Mouse (Mus musculus) heart, adult 18-20 months (tissue): Measurements from ENCODE around the gene Acvr2b. TPM values are rescaled to one million over a fixed set of nuclear protein-coding genes. Genes with fewer than 3 reads are reported as not detected.
"Not testable (repeated sequence)": the region's sequence is repeated elsewhere in the genome, so short reads cannot be mapped to it uniquely, and the experiment has no call there.

Source experiments
- DNase-seq, 2 experiments: peaks; one replicate each; pipeline ENCODE4 v3.0.0; 2021 to 2022; ENCODE audit warnings: mixed read lengths in 1 of 2
- long read RNA-seq, 2 experiments: library from polyadenylated mRNA; stranded (forward); transcript quantifications; one replicate each; pipeline ENCODE4 v2.0.0; 2021
- total RNA-seq, 2 experiments: library from RNA; stranded (reverse); gene quantifications; 2 replicates each; pipeline ENCODE4 v1.2.3; 2021

The Acvr2b gene
- 1 to 10 TPM; 3.4 to 4.7 TPM for total RNA-seq
- long read RNA-seq, experiment 1, partial matches to known transcripts, result 0 of 5 reads
- long read RNA-seq, experiment 1, other reads (novel, unspliced or antisense), result 2 of 5 reads
- long read RNA-seq, experiment 2, partial matches to known transcripts, result 1 of 2 reads
- long read RNA-seq, experiment 2, other reads (novel, unspliced or antisense), result 1 of 2 reads

GRCm38 (mm10) chr9:119401801-119402214, at the start of gene Acvr2b:
Gene Acvr2b, plus strand, starts transcription at chr9:119402118.
- peak; percentile 95 to 96 for DNase-seq

GRCm38 (mm10) chr9:119353926-119354325, 48.0 kb upstream of the Acvr2b start:
- DNase-seq, result no peak

DNA sequence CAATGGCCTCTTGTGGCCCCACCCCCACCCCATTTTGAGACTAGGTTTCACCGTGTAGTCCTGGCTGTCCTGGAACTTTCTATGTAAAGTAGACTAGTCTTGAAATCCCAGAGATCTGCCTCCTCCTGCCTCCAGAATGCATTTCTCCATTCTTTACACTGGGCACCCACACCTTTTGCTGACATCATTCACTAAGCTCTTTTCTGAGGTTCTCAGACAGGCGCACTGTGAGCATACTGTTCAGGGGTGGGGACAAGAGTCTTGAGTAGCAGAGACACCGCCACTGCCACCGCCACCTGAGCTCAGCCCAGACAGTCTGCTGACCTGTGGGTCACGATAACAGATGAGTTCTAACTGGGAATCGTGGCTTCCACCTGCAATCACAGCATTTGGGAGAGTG, 46.0 kb upstream of the Acvr2b start:
- DNase-seq, result no peak

- DNase-seq, result peak; percentile 93 to 97
These were observed 44.4 kb upstream of the Acvr2b start, which contains the start of gene Xylb for GRCm38 (mm10) chr9:119357331-119358057. Gene Xylb, plus strand, starts transcription at chr9:119357381.

GRCm38 (mm10) chr9:119358058-119358429, 43.9 kb upstream of the Acvr2b start:
- no peak for DNase-seq

DNA sequence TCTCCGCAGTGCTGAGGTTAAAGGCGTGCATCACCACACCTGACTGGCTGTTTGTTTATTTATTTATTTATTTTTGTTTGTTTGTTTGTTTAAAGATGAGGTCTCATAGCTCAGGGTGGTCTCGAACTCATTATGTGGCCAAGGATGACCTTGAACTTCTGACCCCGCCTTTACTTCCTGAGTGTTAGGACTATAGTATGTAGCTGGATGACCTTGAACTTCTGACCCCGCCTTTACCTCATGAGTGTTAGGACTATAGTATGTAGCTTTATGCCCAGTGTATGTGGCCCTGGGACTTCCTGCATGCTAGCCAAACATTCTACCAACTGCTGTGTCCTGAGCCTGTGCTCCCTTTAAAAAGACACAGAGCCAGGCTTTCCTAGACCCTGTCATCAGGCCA, 40.5 kb upstream of the Acvr2b start:
- DNase-seq, result no peak

GRCm38 (mm10) chr9:119363229-119363628, 38.7 kb upstream of the Acvr2b start:
- no peak for DNase-seq

DNA sequence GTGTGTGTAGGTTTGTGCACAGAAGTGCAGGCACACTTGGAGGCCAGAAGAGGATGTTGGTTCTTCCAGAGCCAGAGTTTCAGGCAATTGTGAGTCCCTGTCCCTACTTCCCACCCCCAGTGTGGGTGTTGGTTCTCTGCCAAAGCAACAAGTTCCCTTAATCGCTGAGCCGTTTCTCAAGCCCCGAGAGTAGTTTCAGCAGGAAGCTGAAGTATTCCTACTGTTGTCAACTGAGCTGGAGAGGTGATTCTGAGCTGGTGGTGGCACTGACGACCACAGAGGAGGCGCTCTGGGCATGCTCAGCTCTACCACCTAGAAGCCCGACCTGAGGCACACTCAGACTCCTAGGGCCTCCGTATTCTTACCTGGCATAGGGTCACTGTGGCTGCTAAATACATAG, 36.6 kb upstream of the Acvr2b start, which contains the start of gene Slc22a14:
Slc22a14 (minus strand) TSS at position 270 of the 400 bp plus-strand sequence.
- DNase-seq, result peak in 1 of 2 experiments; percentile 57

- DNase-seq, result no peak
These were observed 33.6 kb upstream of the Acvr2b start for GRCm38 (mm10) chr9:119368367-119368766.

DNA sequence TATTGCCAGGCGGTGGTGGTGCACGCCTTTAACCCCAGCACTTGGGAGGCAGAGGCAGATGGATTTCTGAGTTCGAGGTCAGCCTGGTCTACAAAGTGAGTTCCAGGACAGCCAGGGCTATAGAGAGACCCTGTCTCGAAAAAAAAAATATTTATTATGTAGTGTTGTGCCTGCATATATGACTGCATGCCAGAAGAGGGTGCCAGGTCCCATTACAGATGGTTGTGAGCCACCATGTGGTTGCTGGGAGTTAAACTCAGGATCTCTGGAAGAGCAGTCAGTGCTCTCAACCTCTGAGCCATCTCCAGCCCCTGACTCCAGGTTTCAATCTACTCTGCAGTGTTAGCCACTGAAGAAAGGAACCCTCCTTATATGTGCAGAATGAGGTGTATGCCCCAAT, 31.1 kb upstream of the Acvr2b start:
- DNase-seq, result not testable (repeated sequence)

DNA sequence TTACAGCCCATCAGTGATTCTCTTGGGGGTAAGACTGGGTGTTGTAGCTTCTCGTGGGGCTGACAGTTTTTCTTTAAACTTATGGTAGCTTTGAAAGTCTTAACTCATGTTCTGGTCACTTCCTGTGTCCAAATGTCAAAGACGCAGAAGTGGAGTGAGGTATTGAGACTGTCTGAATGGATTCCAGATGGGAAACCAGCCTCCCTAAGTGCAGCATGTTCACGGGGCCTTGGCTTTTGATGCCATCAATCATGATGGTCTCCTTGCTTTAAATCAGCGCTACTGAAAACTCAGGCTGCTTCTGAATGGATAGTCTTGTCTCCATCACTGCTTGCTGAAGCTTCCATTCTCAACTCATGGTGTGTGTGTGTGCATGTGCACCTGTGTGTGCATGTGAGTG, 30.7 kb upstream of the Acvr2b start:
- no peak for DNase-seq

DNA sequence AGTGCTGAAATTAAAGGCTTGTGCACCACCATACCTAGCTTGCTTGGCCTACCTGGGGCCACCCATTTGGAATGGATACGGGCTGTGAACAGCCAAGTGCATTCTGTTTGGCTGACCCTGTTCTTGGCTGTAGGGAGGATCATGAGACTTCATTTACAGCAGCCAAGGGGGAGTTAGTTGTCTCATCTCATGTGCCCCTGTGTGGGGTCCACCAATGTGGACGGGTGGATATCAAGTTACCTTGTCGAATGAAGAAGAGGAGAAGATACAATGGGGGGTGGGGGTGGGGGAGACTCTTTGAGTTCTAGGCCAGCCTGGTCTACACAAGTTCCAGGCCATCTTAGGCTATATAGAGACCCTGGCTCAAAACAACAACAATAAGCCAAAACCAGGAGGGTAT, 26.9 kb upstream of the Acvr2b start:
- DNase-seq, result no peak

DNA sequence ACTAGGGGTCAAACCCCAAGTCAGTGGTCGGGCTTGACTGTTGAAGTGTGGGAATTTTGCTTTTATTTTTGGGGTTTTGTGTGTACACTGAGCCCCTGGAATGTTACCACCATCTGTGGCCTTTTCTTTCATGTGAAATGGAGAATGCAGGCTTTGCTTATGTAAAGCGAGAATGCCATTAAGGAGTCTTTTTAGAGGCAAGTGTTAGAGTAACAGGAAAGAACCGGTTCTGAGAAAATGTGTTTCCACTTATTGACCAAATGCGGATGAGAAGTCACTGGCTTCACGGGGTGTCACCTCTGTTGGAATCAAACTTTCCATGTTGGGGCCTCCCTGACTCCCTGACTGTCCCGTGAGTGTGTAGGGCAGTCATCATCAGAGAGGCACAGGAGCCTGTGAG, 26.4 kb upstream of the Acvr2b start:
- DNase-seq, result no peak

DNA sequence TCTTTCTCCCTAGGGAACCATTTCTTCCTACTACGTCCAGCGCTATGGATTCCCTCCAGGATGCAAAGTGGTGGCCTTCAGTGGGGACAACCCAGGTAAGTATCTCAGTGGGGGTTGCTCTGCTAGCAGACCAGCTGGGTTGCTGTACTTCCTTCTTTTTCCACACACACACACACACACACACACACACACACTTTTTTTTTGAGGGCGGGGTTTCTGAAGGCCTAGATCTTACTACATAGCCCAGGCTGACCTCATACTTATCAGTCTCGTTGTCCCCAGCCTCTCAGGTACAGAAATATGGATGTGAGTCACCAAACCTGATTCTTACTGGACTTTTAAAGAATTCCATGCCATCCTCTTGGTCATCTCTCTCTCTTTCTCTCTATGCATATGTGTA, 23.7 kb upstream of the Acvr2b start:
- DNase-seq, result no peak

- DNase-seq, result no peak
These were observed 19.3 kb upstream of the Acvr2b start for GRCm38 (mm10) chr9:119382603-119383002.

DNA sequence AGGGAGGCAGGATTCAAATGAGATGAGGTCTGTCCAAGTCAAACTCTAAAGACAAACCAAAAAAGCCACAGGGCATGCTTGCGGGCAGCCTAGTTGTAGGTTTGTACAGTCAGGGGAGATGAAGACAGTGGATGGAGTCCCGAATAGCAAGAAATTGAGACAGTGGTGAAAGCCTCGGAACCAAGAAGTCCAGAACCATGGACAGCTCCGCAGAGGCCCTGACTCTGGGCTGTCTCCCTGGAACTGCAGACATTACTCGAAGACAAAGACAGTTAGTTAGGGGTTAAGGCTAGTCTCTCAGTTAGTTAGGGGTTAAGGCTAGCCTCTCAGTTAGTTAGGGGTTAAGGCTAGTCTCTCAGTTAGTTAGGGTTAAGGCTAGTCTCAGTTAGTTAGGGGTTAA, 13.0 kb upstream of the Acvr2b start:
- DNase-seq, result no peak

GRCm38 (mm10) chr9:119390214-119390613, 11.7 kb upstream of the Acvr2b start:
- no peak for DNase-seq

- no peak for DNase-seq
These were observed 7.1 kb upstream of the Acvr2b start for GRCm38 (mm10) chr9:119394808-119395207.

- peak in 1 of 2 experiments; percentile 30 for DNase-seq
These were observed 567 bp upstream of the Acvr2b start for GRCm38 (mm10) chr9:119401351-119401750.

DNA sequence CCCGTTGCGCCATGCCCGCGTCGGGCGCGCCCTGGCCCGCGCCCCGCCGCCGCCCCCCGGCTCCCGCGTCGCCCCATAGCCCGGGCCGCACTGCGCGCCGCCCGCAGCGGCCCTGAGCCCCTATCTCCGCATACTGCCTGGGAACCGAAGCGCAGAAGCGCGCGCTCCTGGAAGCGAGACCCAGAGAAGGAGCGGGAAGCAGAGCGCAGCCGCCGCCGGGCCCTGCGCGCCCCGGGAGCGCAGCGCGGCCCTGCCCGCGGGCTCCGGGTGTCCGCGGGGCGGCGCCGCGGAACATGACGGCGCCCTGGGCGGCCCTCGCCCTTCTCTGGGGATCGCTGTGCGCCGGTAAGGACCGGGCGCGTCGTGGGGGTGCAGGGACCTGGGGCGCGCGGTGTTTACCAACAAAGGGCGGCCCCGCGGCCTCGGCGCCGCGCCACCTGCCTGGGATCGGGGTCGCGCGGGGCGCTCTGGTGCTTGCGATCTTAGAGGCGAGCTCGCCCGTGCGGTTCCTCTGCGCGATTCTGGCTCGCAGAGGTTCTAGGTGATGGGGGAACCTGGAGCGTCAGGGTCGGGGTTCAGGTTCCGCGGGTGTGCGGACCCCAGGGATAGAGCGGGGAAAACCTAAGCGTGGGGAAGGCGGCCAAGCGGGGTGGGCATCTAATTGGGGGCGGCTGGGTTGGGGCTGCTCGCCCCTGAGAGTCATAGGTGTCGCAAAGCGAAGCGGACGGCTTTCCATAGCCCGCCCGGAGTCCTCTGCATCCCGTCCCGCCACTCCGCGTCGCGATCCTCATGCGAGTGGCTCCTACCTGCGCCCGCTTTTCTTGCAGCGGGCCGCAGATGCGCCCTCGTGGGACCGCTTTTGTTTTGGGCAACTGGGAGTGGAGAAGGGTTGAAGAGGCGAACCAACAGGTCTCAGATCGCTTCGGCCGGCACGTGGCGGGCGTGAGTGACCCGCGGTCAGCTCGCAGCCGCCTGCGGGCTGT, 626 bp downstream of the Acvr2b start:
- peak; percentile 33 to 69 for DNase-seq

- peak; percentile 46 to 58 for DNase-seq
These were observed 1.3 kb downstream of the Acvr2b start for GRCm38 (mm10) chr9:119403236-119403641.

DNA sequence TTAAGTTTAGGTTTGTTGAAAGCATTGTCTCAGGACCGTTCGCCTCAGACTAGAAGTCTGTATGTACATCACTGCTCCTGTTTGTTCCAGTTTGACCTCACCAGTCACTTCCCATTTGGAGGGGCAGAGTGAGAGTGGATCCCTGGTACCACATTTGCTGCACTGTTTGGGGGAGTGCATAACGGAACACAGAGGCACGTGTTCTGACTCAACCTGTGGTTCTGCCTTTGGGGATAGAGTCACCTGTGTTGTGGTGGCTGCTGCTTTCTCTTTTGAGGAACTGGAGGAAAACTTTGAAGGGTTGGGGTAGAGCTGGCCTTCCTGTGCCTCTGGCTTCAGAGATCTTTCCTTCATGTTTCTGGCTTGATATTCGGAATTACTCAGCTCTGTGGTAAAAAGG, 2.2 kb downstream of the Acvr2b start:
- no peak for DNase-seq

DNA sequence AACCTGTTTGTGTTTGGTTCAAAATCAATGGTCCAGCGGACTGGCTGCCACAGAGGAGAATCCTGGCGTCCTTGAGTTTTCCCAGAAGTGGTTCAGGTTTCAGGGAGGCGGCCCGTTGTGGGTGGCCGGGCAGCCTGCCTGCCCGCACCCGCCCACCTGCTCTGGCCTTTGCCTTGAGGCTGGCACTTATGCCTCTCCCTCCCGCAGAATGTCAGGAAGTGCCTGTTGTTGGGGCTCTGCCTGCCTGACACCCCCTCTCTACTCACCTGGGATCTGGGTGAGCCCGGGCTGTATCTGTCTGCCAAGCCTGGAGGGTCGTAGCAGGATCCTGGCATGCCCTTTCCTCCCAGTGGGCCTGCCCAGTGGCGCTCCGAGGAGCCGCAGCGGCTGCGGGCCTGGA, 6.0 kb downstream of the Acvr2b start:
- DNase-seq, result peak in 1 of 2 experiments; percentile 17
